Mouse (Mus musculus): ENCODE data around the gene Hdc.

Gene Hdc

DNA sequence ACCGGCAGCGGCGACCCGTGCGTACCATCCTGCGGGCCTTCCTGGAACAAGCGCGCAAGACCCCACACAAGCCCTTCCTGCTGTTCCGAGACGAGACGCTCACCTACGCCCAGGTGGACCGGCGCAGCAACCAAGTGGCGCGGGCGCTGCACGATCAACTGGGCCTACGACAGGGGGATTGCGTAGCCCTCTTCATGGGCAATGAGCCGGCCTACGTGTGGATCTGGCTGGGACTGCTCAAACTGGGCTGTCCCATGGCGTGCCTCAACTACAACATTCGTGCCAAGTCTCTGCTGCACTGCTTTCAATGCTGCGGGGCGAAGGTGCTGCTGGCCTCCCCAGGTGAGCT is 65.8 kb downstream of the Hdc start:
- DNase-seq (ENCODE audit: low read depth, low spot score), result no peak

DNA sequence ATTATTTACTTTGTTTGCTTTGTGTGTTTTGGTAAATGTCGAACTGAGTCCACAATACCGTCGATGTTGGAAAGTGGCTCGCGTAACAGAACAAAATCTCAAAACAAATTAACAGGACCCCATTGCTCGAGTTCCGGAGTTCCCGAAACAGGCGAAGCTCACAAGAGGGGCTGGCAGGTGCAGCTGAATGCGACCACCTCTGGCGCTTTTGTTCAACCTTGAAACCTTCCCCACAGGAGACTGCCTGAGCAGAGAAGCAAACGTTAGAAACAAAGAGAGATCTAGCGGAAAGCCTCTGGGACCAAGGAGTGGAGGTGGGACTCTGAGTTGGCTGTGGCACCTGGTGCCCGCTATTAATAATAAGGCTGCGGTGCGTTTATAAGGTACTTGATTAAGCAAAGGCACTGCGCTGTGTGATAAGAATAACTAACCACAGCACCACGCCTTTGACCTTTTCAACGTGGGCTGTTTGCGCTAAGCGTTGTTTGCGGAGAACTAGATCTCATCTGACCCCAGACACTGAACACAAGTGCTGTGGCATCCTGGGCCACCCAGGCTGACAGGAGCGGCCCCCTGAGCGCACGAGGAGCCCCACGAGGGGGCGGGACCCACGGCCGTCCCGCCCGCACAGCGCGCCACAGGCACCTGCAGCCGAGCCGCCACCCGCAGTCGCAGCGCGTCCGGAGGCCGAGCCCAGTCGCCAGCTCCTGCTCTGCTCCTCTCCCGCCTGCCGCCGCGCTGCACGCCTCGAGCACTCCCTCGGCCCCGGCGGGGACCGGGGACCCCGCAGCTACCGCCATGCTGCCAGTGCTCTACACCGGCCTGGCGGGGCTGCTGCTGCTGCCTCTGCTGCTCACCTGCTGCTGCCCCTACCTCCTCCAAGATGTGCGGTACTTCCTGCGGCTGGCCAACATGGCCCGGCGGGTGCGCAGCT is 66.5 kb downstream of the Hdc start, which contains the start of gene Slc27a2:
Gene Slc27a2 (plus strand): TSS at position 51 of the 934 bp plus-strand sequence.
- no peak for DNase-seq (ENCODE audit: low read depth, low spot score)

DNA sequence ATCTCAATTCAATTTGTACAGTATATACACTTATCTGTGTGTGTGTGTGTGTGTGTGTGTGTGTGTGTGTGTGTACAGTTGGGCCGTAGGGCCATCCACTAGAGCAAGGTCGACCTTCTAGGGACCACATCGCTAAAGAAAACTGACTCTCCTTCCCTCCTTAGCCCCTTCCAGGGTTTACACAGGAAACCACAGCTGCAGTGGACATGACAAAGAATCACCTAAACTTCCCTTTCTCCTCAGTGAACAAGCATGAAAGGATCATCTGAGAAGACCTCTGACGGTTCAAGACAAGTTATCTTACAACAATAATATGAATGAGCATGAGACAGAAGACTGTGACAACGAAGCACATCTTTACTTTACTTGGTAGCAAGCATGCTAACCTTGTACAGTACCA is 67.2 kb downstream of the Hdc start:
- DNase-seq (ENCODE audit: low read depth, low spot score), result no peak

GRCm38 (mm10) chr2:126551244-126551890 is 67.7 kb downstream of the Hdc start:
- no peak for DNase-seq (ENCODE audit: low read depth, low spot score)

DNA sequence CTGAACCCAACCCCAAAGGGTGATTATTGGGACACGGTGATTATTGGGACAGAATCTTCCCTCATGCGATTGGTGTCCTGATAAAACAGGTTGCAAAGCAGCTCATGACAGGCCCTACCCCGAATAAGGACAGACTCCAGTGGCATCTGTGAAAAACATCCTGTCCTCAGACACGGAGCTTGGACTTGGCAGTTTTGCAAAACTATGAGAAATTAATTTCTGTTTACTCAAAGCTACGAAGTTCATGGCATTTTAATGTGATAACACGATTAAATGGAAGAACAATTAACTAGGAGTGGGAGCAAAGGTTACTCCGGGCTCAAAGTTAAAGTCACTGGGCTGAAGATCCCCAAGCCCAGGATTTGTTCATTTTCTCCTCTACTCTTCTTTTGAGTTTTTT is 69.4 kb downstream of the Hdc start:
- DNase-seq (ENCODE audit: low read depth, low spot score), result no peak

DNA sequence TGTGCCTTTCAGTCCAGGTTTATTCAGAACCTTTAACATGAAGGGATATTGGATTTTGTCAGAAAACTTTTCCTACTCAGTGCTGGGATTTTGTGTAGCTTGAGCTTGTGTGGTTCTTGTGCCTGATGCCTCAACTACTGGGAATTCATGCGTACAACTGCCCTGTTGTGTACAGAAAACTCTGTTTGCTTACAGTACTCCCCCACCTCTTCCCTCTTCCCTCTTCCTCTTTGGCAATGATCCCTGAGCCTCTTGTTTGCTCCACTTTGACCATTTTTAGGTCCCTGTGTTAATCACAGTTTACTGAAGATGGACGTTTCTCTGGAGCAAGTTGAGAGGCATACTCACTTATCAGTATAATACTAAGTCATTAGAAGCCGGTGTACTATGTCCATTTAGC is 72.7 kb downstream of the Hdc start:
- no peak for DNase-seq (ENCODE audit: low read depth, low spot score)

GRCm38 (mm10) chr2:126545297-126545696 is 73.8 kb downstream of the Hdc start:
- no peak for DNase-seq (ENCODE audit: low read depth, low spot score)

All from c-Kit-negative CD71-positive TER-119-positive erythroid progenitor cells, embryonic 14.5 days (primary cell).